Mouse (Mus musculus) midbrain, embryonic 15.5 days (tissue): ENCODE measurements around the gene Cpne9. TPM values are rescaled to one million over a fixed set of nuclear protein-coding genes. Genes with fewer than 3 reads are reported as not detected.

Experiments used
- ATAC-seq: fragments of 200-750 bp; cut with Nextera tagmentation; replicated peaks from 2 replicates; pipeline ENCODE4 v1.8.0; 2017; ENCODE audit warnings: moderate TSS enrichment
- H3K27ac ChIP-seq: fragments of 300-500 bp; sonication (generic); 2 replicates; pipeline ENCODE4 v1.5.1; 2015; ENCODE audit warnings: mild to moderate bottlenecking, inconsistent platforms
- H3K27me3 ChIP-seq: fragments of 300-500 bp; sonication (generic); replicated peaks from 2 replicates; pipeline ENCODE4 v1.6.1; 2015; ENCODE audit warnings: inconsistent platforms
- H3K36me3 ChIP-seq: fragments of 300-500 bp; sonication (generic); replicated peaks from 2 replicates; pipeline ENCODE4 v1.6.1; 2015; ENCODE audit warnings: inconsistent platforms
- H3K4me1 ChIP-seq: fragments of 300-500 bp; sonication (generic); 2 replicates; pipeline ENCODE4 v1.6.1; 2015; ENCODE audit warnings: inconsistent platforms
- H3K4me2 ChIP-seq: fragments of 300-500 bp; sonication (generic); 2 replicates; pipeline ENCODE4 v1.6.1; 2015; ENCODE audit warnings: inconsistent platforms, mild to moderate bottlenecking, moderate library complexity
- H3K4me3 ChIP-seq: fragments of 300-500 bp; sonication (generic); 2 replicates; pipeline ENCODE4 v1.5.1; 2015; ENCODE audit warnings: mild to moderate bottlenecking, inconsistent platforms
- H3K9ac ChIP-seq: fragments of 300-500 bp; sonication (generic); 2 replicates; pipeline ENCODE4 v1.6.1; 2015; ENCODE audit warnings: mild to moderate bottlenecking, inconsistent platforms
- H3K9me3 ChIP-seq: fragments of 300-500 bp; sonication (generic); 2 replicates; pipeline ENCODE4 v1.6.1; 2016; ENCODE audit warnings: inconsistent platforms
- WGBS: fragments of 180-500 bp; shearing (Covaris S2); methylation state at CpG from one replicate; pipeline ENCODE4 v1.1.7; 2015; ENCODE audit warnings: mixed read lengths; 5-methylcytosine and 5-hydroxymethylcytosine counted together
- polyA plus RNA-seq: library from polyadenylated mRNA; unstranded; fragments of >200 nt; fragmentation: Nextera tagmentation; extraction: Ambion mirVana; gene quantifications from 2 replicates; pipeline ENCODE4 v1.2.1, GENCODE M21; 2015

Cpne9 gene
- polyA plus RNA-seq = 2.0 and 2.3 TPM in 2 replicates

- ATAC-seq = peak; percentile 84
- Histone ChIP-seq H3K9me3 (no peaks in the 10 kb centered on the region), H3K4me3 (peak within 1 kb of the TSS; percentile 30), H3K4me1 (peaks cover 16% of the 10 kb centered on the region), H3K36me3 (peaks cover 3% of the 10 kb centered on the region; the same call in 1 of the 2 replicates), H3K27ac (no peak within 1 kb of the TSS), H3K9ac (peak within 1 kb of the TSS; percentile 28; the same call in 1 of the 2 replicates), H3K4me2 (peak within 1 kb of the TSS; percentile 58), H3K27me3 (peaks cover 32% of the 10 kb centered on the region)
- WGBS = 1% methylated on average over 37 of the region's 37 CpGs
Measured at GRCm38 (mm10) chr6:113282101-113282802, at the start of gene Cpne9. Gene Cpne9, plus strand, starts transcription at chr6:113282307.

GRCm38 (mm10) chr6:113235141-113235540 is 47.0 kb upstream of the Cpne9 start:
- H3K27me3 ChIP-seq = no peaks in the 10 kb centered on the region
- no peak overlapping the region for H3K27ac ChIP-seq
- H3K4me2 ChIP-seq = no peak overlapping the region
- H3K9ac ChIP-seq = no peak overlapping the region
- ATAC-seq = no peak
- H3K4me1 ChIP-seq = peaks cover 23% of the 10 kb centered on the region
- no peaks in the 10 kb centered on the region for H3K36me3 ChIP-seq
- 77% methylated on average over 5 of the region's 5 CpGs for WGBS
- no peak overlapping the region for H3K4me3 ChIP-seq
- no peaks in the 10 kb centered on the region for H3K9me3 ChIP-seq

- Histone ChIP-seq H3K9ac (peak within 1 kb of the TSS; percentile 86), H3K4me1 (peaks cover 23% of the 10 kb centered on the region)
- WGBS = under 1% methylated on average over 54 of the region's 55 CpGs
Measured at GRCm38 (mm10) chr6:113237542-113238270, 44.4 kb upstream of the Cpne9 start, which contains the start of gene Mtmr14. Gene Mtmr14, plus strand, starts transcription at chr6:113237843.

GRCm38 (mm10) chr6:113238442-113238841 is 43.7 kb upstream of the Cpne9 start:
- Histone ChIP-seq H3K4me1 (peaks cover 23% of the 10 kb centered on the region), H3K4me3 (peak overlapping the region; percentile 99), H3K36me3 (0 out of 2 replicates have a peak, but pooled peaks cover 4% of the 10 kb centered on the region), H3K9ac (peak overlapping the region; percentile 86), H3K4me2 (peak overlapping the region; percentile 96), H3K27me3 (no peaks in the 10 kb centered on the region), H3K9me3 (no peaks in the 10 kb centered on the region), H3K27ac (no peak overlapping the region)
- WGBS = 44% methylated on average over 6 of the region's 6 CpGs
- ATAC-seq = no peak

More at GRCm38 (mm10) chr6:113237542-113238270, 44.4 kb upstream of the Cpne9 start, which contains the start of gene Mtmr14:
- Histone ChIP-seq H3K27me3 (no peaks in the 10 kb centered on the region), H3K27ac (peak within 1 kb of the TSS; percentile 76), H3K36me3 (0 out of 2 replicates have a peak, but pooled peaks cover 2% of the 10 kb centered on the region), H3K4me3 (peak within 1 kb of the TSS; percentile 99), H3K4me2 (peak within 1 kb of the TSS; percentile 96), H3K9me3 (no peaks in the 10 kb centered on the region)
- peak; percentile 99 for ATAC-seq

- Histone ChIP-seq H3K4me1 (peaks cover 18% of the 10 kb centered on the region), H3K4me3 (no peak overlapping the region), H3K9ac (no peak overlapping the region), H3K27ac (no peak overlapping the region), H3K9me3 (no peaks in the 10 kb centered on the region), H3K27me3 (no peaks in the 10 kb centered on the region), H3K36me3 (0 out of 2 replicates have a peak, but pooled peaks cover 8% of the 10 kb centered on the region), H3K4me2 (no peak overlapping the region)
- no peak for ATAC-seq
- WGBS = 89% methylated on average over 1 of the region's 1 CpGs
Measured at GRCm38 (mm10) chr6:113242753-113243152, 39.4 kb upstream of the Cpne9 start.

- H3K36me3 ChIP-seq = 0 out of 2 replicates have a peak, but pooled peaks cover 13% of the 10 kb centered on the region
- no peak overlapping the region for H3K27ac ChIP-seq
- no peak overlapping the region for H3K4me3 ChIP-seq
- no peak overlapping the region for H3K9ac ChIP-seq
- H3K4me2 ChIP-seq = no peak overlapping the region
- H3K4me1 ChIP-seq = no peaks in the 10 kb centered on the region
- no peak for ATAC-seq
- no peaks in the 10 kb centered on the region for H3K27me3 ChIP-seq
- 92% methylated on average over 2 of the region's 2 CpGs for WGBS
- no peaks in the 10 kb centered on the region for H3K9me3 ChIP-seq
Measured at GRCm38 (mm10) chr6:113245585-113245984, 36.5 kb upstream of the Cpne9 start.

- 92% methylated on average over 5 of the region's 5 CpGs for WGBS
- Histone ChIP-seq H3K27me3 (no peaks in the 10 kb centered on the region), H3K27ac (no peak overlapping the region), H3K36me3 (peaks cover 30% of the 10 kb centered on the region; the same call in 1 of the 2 replicates), H3K4me3 (no peak overlapping the region), H3K4me1 (no peaks in the 10 kb centered on the region), H3K9me3 (no peaks in the 10 kb centered on the region), H3K9ac (no peak overlapping the region), H3K4me2 (no peak overlapping the region)
- ATAC-seq = no peak
Measured at GRCm38 (mm10) chr6:113250786-113251185, 31.3 kb upstream of the Cpne9 start.

GRCm38 (mm10) chr6:113251921-113252320 is 30.2 kb upstream of the Cpne9 start:
- no peak overlapping the region for H3K27ac ChIP-seq
- no peak for ATAC-seq
- H3K4me1 ChIP-seq = no peaks in the 10 kb centered on the region
- H3K36me3 ChIP-seq = peaks cover 26% of the 10 kb centered on the region; the same call in 1 of the 2 replicates
- no peak overlapping the region for H3K4me3 ChIP-seq
- no peaks in the 10 kb centered on the region for H3K9me3 ChIP-seq
- H3K9ac ChIP-seq = no peak overlapping the region
- no peaks in the 10 kb centered on the region for H3K27me3 ChIP-seq
- H3K4me2 ChIP-seq = no peak overlapping the region

GRCm38 (mm10) chr6:113254899-113255298 is 27.2 kb upstream of the Cpne9 start:
- no peaks in the 10 kb centered on the region for H3K27me3 ChIP-seq
- H3K4me2 ChIP-seq = no peak overlapping the region
- ATAC-seq = no peak
- H3K9ac ChIP-seq = no peak overlapping the region
- no peak overlapping the region for H3K4me3 ChIP-seq
- no peak overlapping the region for H3K27ac ChIP-seq
- H3K9me3 ChIP-seq = no peaks in the 10 kb centered on the region
- no peaks in the 10 kb centered on the region for H3K4me1 ChIP-seq
- H3K36me3 ChIP-seq = peaks cover 37% of the 10 kb centered on the region; the same call in 1 of the 2 replicates

- Histone ChIP-seq H3K4me2 (no peak overlapping the region), H3K4me3 (no peak overlapping the region), H3K27ac (no peak overlapping the region), H3K9me3 (no peaks in the 10 kb centered on the region), H3K36me3 (peaks cover 41% of the 10 kb centered on the region), H3K9ac (no peak overlapping the region), H3K27me3 (no peaks in the 10 kb centered on the region), H3K4me1 (no peaks in the 10 kb centered on the region)
- WGBS = 90% methylated on average over 8 of the region's 8 CpGs
- ATAC-seq = no peak
Measured at GRCm38 (mm10) chr6:113261174-113261858, 20.8 kb upstream of the Cpne9 start.

- H3K4me3 ChIP-seq = no peak overlapping the region
- no peaks in the 10 kb centered on the region for H3K27me3 ChIP-seq
- H3K9ac ChIP-seq = no peak overlapping the region
- 92% methylated on average over 6 of the region's 6 CpGs for WGBS
- ATAC-seq = 0 out of 2 replicates have a peak, but pooled peaks have one; percentile 33
- peaks cover 50% of the 10 kb centered on the region for H3K36me3 ChIP-seq
- H3K27ac ChIP-seq = no peak overlapping the region
- no peaks in the 10 kb centered on the region for H3K4me1 ChIP-seq
- H3K9me3 ChIP-seq = no peaks in the 10 kb centered on the region
- H3K4me2 ChIP-seq = no peak overlapping the region
Measured at GRCm38 (mm10) chr6:113263531-113263930, 18.6 kb upstream of the Cpne9 start.

GRCm38 (mm10) chr6:113264429-113264828 is 17.7 kb upstream of the Cpne9 start:
- H3K9me3 ChIP-seq = no peaks in the 10 kb centered on the region
- no peaks in the 10 kb centered on the region for H3K27me3 ChIP-seq
- H3K4me2 ChIP-seq = no peak overlapping the region
- no peak overlapping the region for H3K9ac ChIP-seq
- H3K4me1 ChIP-seq = no peaks in the 10 kb centered on the region
- WGBS = 93% methylated on average over 8 of the region's 8 CpGs
- no peak for ATAC-seq
- H3K4me3 ChIP-seq = no peak overlapping the region
- H3K36me3 ChIP-seq = peaks cover 52% of the 10 kb centered on the region
- H3K27ac ChIP-seq = no peak overlapping the region
